In genomic region chr2:104449191-104449590, GRCm38 (mm10) we compare ENCODE assay signal across 22 mouse cellular contexts. TPM values are rescaled to one million over a fixed set of nuclear protein-coding genes. Genes with fewer than 3 reads are reported as not detected.
DNase-seq lines count a peak whose midpoint lies in the region; ATAC-seq lines count a peak whose summit lies in the region.
"Had no signal": no experiment of that assay in that cellular context is flagged by ENCODE, and none has a peak within 500 bp of the region (broad histone marks: within the 10 kb centered on the region; RNA-seq: fewer than 3 reads in every experiment).

No protein-coding gene starts in this region.

- intact Hi-C loops in heart, postnatal 14 days (cut with DNase I): loop anchor here (10.0 kb wide), 1 partner anchor 326 kb away; no protein-coding TSS in a partner anchor

- no peak for DNase-seq in heart, postnatal 14 days
- DNase-seq in 3T3-L1 (ENCODE audit: low read depth, low spot score): peak; percentile 13
- peak; percentile 67 for DNase-seq in Muller cell, postnatal 12 days (ENCODE audit: inconsistent ontology term)
- no peak for DNase-seq in frontal cortex, postnatal 25 days (ENCODE audit: low spot score in 2 of 2)
- DNase-seq: adrenal gland, postnatal 36 days; cerebellum, adult 9-10 months; gastrocnemius, postnatal 36 days; kidney, adult 9 months; kidney, postnatal 14 days; liver; thymus, postnatal 14 days had no signal

- no peaks in the 10 kb centered on the region for H3K27me3 ChIP-seq in heart, embryonic 12.5 days (replicated peaks)
- no peaks in the 10 kb centered on the region for H3K27me3 ChIP-seq in heart, embryonic 16.5 days (ENCODE audit: control insufficient read depth, insufficient read depth, low read length)
- H3K27me3 ChIP-seq: forebrain, embryonic 15.5 days; hindbrain, embryonic 15.5 days; liver, embryonic 15.5 days had no signal

- peaks cover 61% of the 10 kb centered on the region for H3K4me1 ChIP-seq in heart, embryonic 12.5 days (replicated peaks)
- peaks cover 50% of the 10 kb centered on the region for H3K4me1 ChIP-seq in heart, embryonic 16.5 days (ENCODE audit: control insufficient read depth, insufficient read depth, low read length)
- H3K4me1 ChIP-seq: forebrain, embryonic 15.5 days; hindbrain, embryonic 15.5 days; limb, embryonic 10.5 days; midbrain, embryonic 10.5 days had no signal

- no peak overlapping the region for H3K4me3 ChIP-seq in heart, embryonic 12.5 days
- no peak overlapping the region for H3K4me3 ChIP-seq in heart, embryonic 16.5 days (ENCODE audit: low read length)
- H3K4me3 ChIP-seq: forebrain, embryonic 15.5 days; hindbrain, embryonic 15.5 days; limb, embryonic 10.5 days; liver, embryonic 15.5 days; midbrain, embryonic 10.5 days had no signal

- no peak overlapping the region for H3K9ac ChIP-seq in heart, embryonic 12.5 days
- H3K9ac ChIP-seq in heart, embryonic 16.5 days (ENCODE audit: low read length): no peak overlapping the region; the same call in 1 of the 2 replicates
- H3K9ac ChIP-seq: forebrain, embryonic 15.5 days; hindbrain, embryonic 15.5 days; liver, embryonic 15.5 days had no signal

- no peaks in the 10 kb centered on the region for H3K9me3 ChIP-seq in heart, embryonic 12.5 days (replicated peaks)
- no peaks in the 10 kb centered on the region for H3K9me3 ChIP-seq in heart, embryonic 16.5 days (replicated peaks; ENCODE audit: control insufficient read depth, low read length)
- H3K9me3 ChIP-seq: forebrain, embryonic 15.5 days; hindbrain, embryonic 15.5 days; limb, embryonic 10.5 days; liver, embryonic 15.5 days; midbrain, embryonic 10.5 days had no signal

- peak overlapping the region; percentile 35; the same call in 1 of the 2 replicates for H3K4me2 ChIP-seq in heart, embryonic 12.5 days
- peak overlapping the region; percentile 44 for H3K4me2 ChIP-seq in heart, embryonic 16.5 days (ENCODE audit: low read depth, low read length)
- H3K4me2 ChIP-seq: forebrain, embryonic 15.5 days; hindbrain, embryonic 15.5 days; liver, embryonic 15.5 days had no signal

- WGBS in heart, embryonic 12.5 days: 36% methylated on average over 1 of the region's 1 CpGs
- 28% methylated on average over 1 of the region's 1 CpGs for WGBS in heart, embryonic 16.5 days

- ATAC-seq in heart, embryonic 12.5 days (ENCODE audit: insufficient number of reproducible peaks, low FRiP score): peak; percentile 58; the same call in 1 of the 2 replicates
- ATAC-seq in heart, embryonic 16.5 days (replicated peaks; ENCODE audit: extremely low read depth, insufficient read depth, low FRiP score): peak; percentile 76
- ATAC-seq in megakaryocyte progenitor cell, adult 5-6 weeks (replicated peaks; ENCODE audit: poor library complexity): no peak
- ATAC-seq: forebrain, embryonic 15.5 days; midbrain, embryonic 16.5 days had no signal

- H3K27ac ChIP-seq in heart, embryonic 12.5 days (ENCODE audit: poor library complexity, severe bottlenecking): peak overlapping the region; percentile 94
- H3K27ac ChIP-seq in heart, embryonic 16.5 days (ENCODE audit: low read length): peak overlapping the region; percentile 98
- H3K27ac ChIP-seq: forebrain, embryonic 15.5 days; hindbrain, embryonic 15.5 days; limb, embryonic 10.5 days; liver, embryonic 15.5 days; macrophage; midbrain, embryonic 10.5 days had no signal

- peaks cover 11% of the 10 kb centered on the region for H3K36me3 ChIP-seq in heart, embryonic 12.5 days
- peaks cover under 1% of the 10 kb centered on the region; the same call in 1 of the 2 replicates for H3K36me3 ChIP-seq in heart, embryonic 16.5 days (ENCODE audit: control insufficient read depth, insufficient read depth)
- H3K36me3 ChIP-seq: forebrain, embryonic 15.5 days; hindbrain, embryonic 15.5 days; limb, embryonic 10.5 days; midbrain, embryonic 10.5 days had no signal

RNA-seq across cellular contexts. Expression of gene D430041D05Rik, which starts 38.4 kb away (rescaled TPM):
- polyA plus RNA-seq in heart, embryonic 12.5 days (2016; fragmentation: Nextera tagmentation; extraction: Ambion mirVana): 0.04 and 0.09 TPM in 2 replicates
- total RNA-seq in heart, postnatal 14 days (2021): 1 to 10 TPM in 1 of 2 experiments, under 1 TPM in 1; 0.10 to 1.4 TPM
- polyA plus RNA-seq in heart, embryonic 16.5 days (2015; fragmentation: Nextera tagmentation; extraction: Ambion mirVana): 0.15 and 0.20 TPM in 2 replicates
- total RNA-seq in megakaryocyte progenitor cell, adult 5-6 weeks (2015): not detected in 2 replicates
- total RNA-seq in megakaryocyte progenitor cell, adult 5-6 weeks (2017): not detected in 2 replicates
- total RNA-seq: hematopoietic stem cell, adult 5-6 weeks had no signal
- polyA plus RNA-seq: liver, embryonic 15.5 days; macrophage had no signal

RNA-seq across cellular contexts. Expression of gene Hipk3, which starts 45.1 kb away (rescaled TPM):
- 71.4 and 78.0 TPM in 2 replicates for polyA plus RNA-seq in heart, embryonic 12.5 days (2016; fragmentation: Nextera tagmentation; extraction: Ambion mirVana)
- total RNA-seq in heart, postnatal 14 days (2021): 100 to 1,000 TPM; 178 to 179 TPM
- 33.4 and 37.8 TPM in 2 replicates for polyA plus RNA-seq in heart, embryonic 16.5 days (2015; fragmentation: Nextera tagmentation; extraction: Ambion mirVana)
- 52.1 and 52.7 TPM in 2 replicates for total RNA-seq in megakaryocyte progenitor cell, adult 5-6 weeks (2015)
- 36.9 and 40.1 TPM in 2 replicates for total RNA-seq in megakaryocyte progenitor cell, adult 5-6 weeks (2017)

Comparison
In these comparisons a context has a peak if more than half of its experiments do, and no peak if none do; other contexts are left out.
1. DNase-seq: peak in 3T3-L1 (single experiment) and Muller cell, postnatal 12 days (single experiment); none in heart, postnatal 14 days (0 of 2) and frontal cortex, postnatal 25 days (0 of 2).